Mouse (Mus musculus) MEL (cell line): ENCODE measurements around the gene Trpm4. TPM values are rescaled to one million over a fixed set of nuclear protein-coding genes. Genes with fewer than 3 reads are reported as not detected.

ENCODE experiments used
- polyA plus RNA-seq, 2 experiments: library from polyadenylated mRNA; stranded (reverse) in 1 of 2; unstranded in 1 of 2; fragments of >175 nt in 1 of 2; fragments of >200 nt in 1 of 2; gene quantifications; 2 replicates each; pipeline versions ENCODE4 v1.2.1 to v1.2.4; 2012; ENCODE audit warnings: low replicate concordance in 2 of 2, low read depth in 1 of 2; ENCODE audit not compliant: insufficient read length in 2 of 2, insufficient read depth in 1 of 2, missing spikeins in 1 of 2
- total RNA-seq: library from RNA; depleted of rRNA; stranded (reverse); fragments of 300-350 nt; gene quantifications from 2 replicates; pipeline ENCODE4 v1.2.3, GENCODE M21; 2012; rRNA removed

Gene Trpm4
- total and polyA plus RNA-seq, 3 experiments, result 4.8 to 6.9 TPM; not detected in 1

Other genes with a start within 250 kb of the Trpm4 start
Only the 30 nearest of the 36 such genes appear.
- 0.69 and 3.9 TPM in 2 replicates for gene Gm45713, start 197.5 kb downstream of the Trpm4 start, total RNA-seq
- gene Gm45713, start 197.5 kb downstream of the Trpm4 start, polyA plus RNA-seq, result not detected
- gene Flt3l, start 197.3 kb downstream of the Trpm4 start, total RNA-seq, result 9.5 and 13.0 TPM in 2 replicates
- gene Flt3l, start 197.3 kb downstream of the Trpm4 start, polyA plus RNA-seq, result 10 to 100 TPM in 1 of 2 experiments, not detected in 1; 35.4 TPM
- gene Pih1d1, start 179.5 kb downstream of the Trpm4 start, total RNA-seq, result 119 and 141 TPM in 2 replicates
- 100 to 1,000 TPM in 1 of 2 experiments, not detected in 1; 148 TPM for gene Pih1d1, start 179.5 kb downstream of the Trpm4 start, polyA plus RNA-seq
- gene Aldh16a1, start 179.2 kb downstream of the Trpm4 start, total RNA-seq, result 33.9 and 34.0 TPM in 2 replicates
- 10 to 100 TPM in 1 of 2 experiments, not detected in 1; 61.6 TPM for gene Aldh16a1, start 179.2 kb downstream of the Trpm4 start, polyA plus RNA-seq
- 0.23 TPM in 2 replicates for gene Slc17a7, start 169.8 kb downstream of the Trpm4 start, total RNA-seq
- gene Slc17a7, start 169.8 kb downstream of the Trpm4 start, polyA plus RNA-seq, result 1 to 10 TPM in 1 of 2 experiments, not detected in 1; 1.0 TPM
- gene Gfy, start 154.2 kb downstream of the Trpm4 start, total RNA-seq, result not detected in 2 replicates
- not detected for gene Gfy, start 154.2 kb downstream of the Trpm4 start, polyA plus RNA-seq
- not detected in 2 replicates for gene Pth2, start 152.8 kb downstream of the Trpm4 start, total RNA-seq
- gene Pth2, start 152.8 kb downstream of the Trpm4 start, polyA plus RNA-seq, result not detected
- 0.16 and 0.27 TPM in 2 replicates for gene Ccdc155, start 128.9 kb downstream of the Trpm4 start, total RNA-seq
- gene Ccdc155, start 128.9 kb downstream of the Trpm4 start, polyA plus RNA-seq, result under 1 TPM in 1 of 2 experiments, not detected in 1; 0.38 TPM
- gene Dkkl1, start 121.6 kb downstream of the Trpm4 start, total RNA-seq, result 8.5 and 9.2 TPM in 2 replicates
- 10 to 100 TPM in 1 of 2 experiments, not detected in 1; 32.0 TPM for gene Dkkl1, start 121.6 kb downstream of the Trpm4 start, polyA plus RNA-seq
- gene Tead2, start 118.0 kb downstream of the Trpm4 start, total RNA-seq, result 0.19 TPM in 1 of 2 replicates, not detected in the other
- gene Tead2, start 118.0 kb downstream of the Trpm4 start, polyA plus RNA-seq, result under 1 TPM in 1 of 2 experiments, not detected in 1; 0.38 TPM
- 17.2 and 22.4 TPM in 2 replicates for gene Cd37, start 94.7 kb downstream of the Trpm4 start, total RNA-seq
- 100 to 1,000 TPM in 1 of 2 experiments, not detected in 1; 111 TPM for gene Cd37, start 94.7 kb downstream of the Trpm4 start, polyA plus RNA-seq
- gene Slc6a16, start 92.7 kb downstream of the Trpm4 start, total RNA-seq, result not detected in 2 replicates
- not detected for gene Slc6a16, start 92.7 kb downstream of the Trpm4 start, polyA plus RNA-seq
- not detected in 2 replicates for gene Slc6a21, start 56.3 kb downstream of the Trpm4 start, total RNA-seq
- not detected for gene Slc6a21, start 56.3 kb downstream of the Trpm4 start, polyA plus RNA-seq
- not detected in 2 replicates for gene Hrc, start 1.5 kb upstream of the Trpm4 start, total RNA-seq
- under 1 TPM in 1 of 2 experiments, not detected in 1; 0.22 TPM for gene Hrc, start 1.5 kb upstream of the Trpm4 start, polyA plus RNA-seq
- 3.0 and 3.4 TPM in 2 replicates for gene Ppfia3, start 33.2 kb upstream of the Trpm4 start, total RNA-seq
- 1 to 10 TPM in 1 of 2 experiments, not detected in 1; 5.9 TPM for gene Ppfia3, start 33.2 kb upstream of the Trpm4 start, polyA plus RNA-seq
- 1.3 and 1.4 TPM in 2 replicates for gene Lin7b, start 36.8 kb upstream of the Trpm4 start, total RNA-seq
- 1 to 10 TPM in 1 of 2 experiments, not detected in 1; 3.8 TPM for gene Lin7b, start 36.8 kb upstream of the Trpm4 start, polyA plus RNA-seq
- gene Snrnp70, start 62.0 kb upstream of the Trpm4 start, total RNA-seq, result 260 and 272 TPM in 2 replicates
- 1,000 to 10,000 TPM in 1 of 2 experiments, 100 to 1,000 TPM in 1; 588 to 1,478 TPM for gene Snrnp70, start 62.0 kb upstream of the Trpm4 start, polyA plus RNA-seq
- gene Kcna7, start 71.9 kb upstream of the Trpm4 start, total RNA-seq, result 0.07 TPM in 1 of 2 replicates, not detected in the other
- gene Kcna7, start 71.9 kb upstream of the Trpm4 start, polyA plus RNA-seq, result under 1 TPM in 1 of 2 experiments, not detected in 1; 0.06 TPM
- gene Ntf5, start 79.9 kb upstream of the Trpm4 start, total RNA-seq, result 0.54 and 0.92 TPM in 2 replicates
- gene Ntf5, start 79.9 kb upstream of the Trpm4 start, polyA plus RNA-seq, result 1 to 10 TPM in 1 of 2 experiments, not detected in 1; 1.9 TPM
- gene Lhb, start 87.0 kb upstream of the Trpm4 start, total RNA-seq, result 0.19 TPM in 1 of 2 replicates, not detected in the other
- under 1 TPM in 1 of 2 experiments, not detected in 1; 0.28 TPM for gene Lhb, start 87.0 kb upstream of the Trpm4 start, polyA plus RNA-seq
- 12.8 and 15.0 TPM in 2 replicates for gene Gys1, start 101.1 kb upstream of the Trpm4 start, total RNA-seq
- 10 to 100 TPM in 1 of 2 experiments, not detected in 1; 46.9 TPM for gene Gys1, start 101.1 kb upstream of the Trpm4 start, polyA plus RNA-seq
- gene Ruvbl2, start 104.3 kb upstream of the Trpm4 start, total RNA-seq, result 434 and 469 TPM in 2 replicates
- 100 to 1,000 TPM in 1 of 2 experiments, not detected in 1; 758 TPM for gene Ruvbl2, start 104.3 kb upstream of the Trpm4 start, polyA plus RNA-seq
- 1,416 and 1,470 TPM in 2 replicates for gene Ftl1, start 126.1 kb upstream of the Trpm4 start, total RNA-seq
- 1,000 to 10,000 TPM in 1 of 2 experiments, not detected in 1; 2,290 TPM for gene Ftl1, start 126.1 kb upstream of the Trpm4 start, polyA plus RNA-seq
- 105 and 130 TPM in 2 replicates for gene Bax, start 133.1 kb upstream of the Trpm4 start, total RNA-seq
- 100 to 1,000 TPM; 205 to 778 TPM for gene Bax, start 133.1 kb upstream of the Trpm4 start, polyA plus RNA-seq
- gene Tulp2, start 148.1 kb upstream of the Trpm4 start, total RNA-seq, result 0.56 and 1.1 TPM in 2 replicates
- 1 to 10 TPM in 1 of 2 experiments, not detected in 1; 1.2 TPM for gene Tulp2, start 148.1 kb upstream of the Trpm4 start, polyA plus RNA-seq
- not detected in 2 replicates for gene Gm45808, start 153.0 kb upstream of the Trpm4 start, total RNA-seq
- gene Gm45808, start 153.0 kb upstream of the Trpm4 start, polyA plus RNA-seq, result not detected
- gene Dhdh, start 155.0 kb upstream of the Trpm4 start, total RNA-seq, result 0.08 and 0.10 TPM in 2 replicates
- 1 to 10 TPM in 1 of 2 experiments, not detected in 1; 1.6 TPM for gene Dhdh, start 155.0 kb upstream of the Trpm4 start, polyA plus RNA-seq
- 196 and 224 TPM in 2 replicates for gene Nucb1, start 176.6 kb upstream of the Trpm4 start, total RNA-seq
- 100 to 1,000 TPM in 1 of 2 experiments, 10 to 100 TPM in 1; 92.3 to 343 TPM for gene Nucb1, start 176.6 kb upstream of the Trpm4 start, polyA plus RNA-seq
- 27.0 and 27.2 TPM in 2 replicates for gene Ppp1r15a, start 192.5 kb upstream of the Trpm4 start, total RNA-seq
- gene Ppp1r15a, start 192.5 kb upstream of the Trpm4 start, polyA plus RNA-seq, result 10 to 100 TPM in 1 of 2 experiments, not detected in 1; 78.0 TPM
- gene Plekha4, start 192.6 kb upstream of the Trpm4 start, total RNA-seq, result 0.12 and 0.36 TPM in 2 replicates
- gene Plekha4, start 192.6 kb upstream of the Trpm4 start, polyA plus RNA-seq, result under 1 TPM in 1 of 2 experiments, not detected in 1; 0.65 TPM